Mouse (Mus musculus) limb, embryonic 11.5 days (tissue): ENCODE data around the gene Osr1. TPM values are rescaled to one million over a fixed set of nuclear protein-coding genes. Genes with fewer than 3 reads are reported as not detected.

Experiments used
- ATAC-seq: fragments of 200-750 bp; cut with Nextera tagmentation; 2 replicates; pipeline ENCODE4 v1.8.0; 2017; ENCODE audit warnings: low read depth; ENCODE audit not compliant: insufficient number of reproducible peaks, low FRiP score, low TSS enrichment
- DNase-seq: peaks from one replicate; pipeline ENCODE4 v3.0.0-alpha.2; 2015; ENCODE audit warnings: low spot score
- H3K27ac ChIP-seq: fragments of 300-500 bp; sonication (generic); replicated peaks from 2 replicates; pipeline ENCODE4 v1.5.1; 2014; ENCODE audit warnings: low read depth, mild to moderate bottlenecking, low read length
- H3K27me3 ChIP-seq: fragments of 300-500 bp; sonication (generic); 2 replicates; pipeline ENCODE4 v1.6.1; 2014; ENCODE audit warnings: mild to moderate bottlenecking, low read length, mixed read lengths; ENCODE audit not compliant: control insufficient read depth, insufficient read depth
- H3K36me3 ChIP-seq: fragments of 300-500 bp; sonication (generic); 2 replicates; pipeline ENCODE4 v1.6.1; 2014; ENCODE audit warnings: mild to moderate bottlenecking, low read length, moderate library complexity, mixed read lengths; ENCODE audit not compliant: control insufficient read depth, insufficient read depth
- H3K4me1 ChIP-seq: fragments of 300-500 bp; sonication (generic); 2 replicates; pipeline ENCODE4 v1.6.1; 2014; ENCODE audit warnings: low read length, mixed read lengths; ENCODE audit not compliant: control insufficient read depth, insufficient read depth
- H3K4me2 ChIP-seq: fragments of 300-500 bp; sonication (generic); 2 replicates; pipeline ENCODE4 v1.6.1; 2014; ENCODE audit warnings: low read depth, mild to moderate bottlenecking, moderate library complexity; ENCODE audit not compliant: severe bottlenecking
- H3K4me3 ChIP-seq: fragments of 300-500 bp; sonication (generic); 2 replicates; pipeline ENCODE4 v1.5.1; 2014; ENCODE audit warnings: low read depth, low read length
- H3K9ac ChIP-seq: fragments of 300-500 bp; sonication (generic); 2 replicates; pipeline ENCODE4 v1.6.1; 2014; ENCODE audit warnings: mild to moderate bottlenecking, low read length
- H3K9me3 ChIP-seq: fragments of 300-500 bp; sonication (generic); 2 replicates; pipeline ENCODE4 v1.6.1; 2016; ENCODE audit warnings: low read length; ENCODE audit not compliant: control insufficient read depth
- WGBS: fragments of 180-500 bp; shearing (Covaris S2); extraction: QIAGEN DNeasy Blood & Tissue Kit; methylation state at CpG from one replicate; pipeline ENCODE4 v1.1.7; 2014; 5-methylcytosine and 5-hydroxymethylcytosine counted together
- polyA plus RNA-seq: library from polyadenylated mRNA; unstranded; fragments of >200 nt; fragmentation: Nextera tagmentation; extraction: Ambion mirVana; gene quantifications from 2 replicates; pipeline ENCODE4 v1.2.1, GENCODE M21; 2014

Osr1 gene
- polyA plus RNA-seq, 1 experiment from 2014 or later, result 62.8 TPM

DNA sequence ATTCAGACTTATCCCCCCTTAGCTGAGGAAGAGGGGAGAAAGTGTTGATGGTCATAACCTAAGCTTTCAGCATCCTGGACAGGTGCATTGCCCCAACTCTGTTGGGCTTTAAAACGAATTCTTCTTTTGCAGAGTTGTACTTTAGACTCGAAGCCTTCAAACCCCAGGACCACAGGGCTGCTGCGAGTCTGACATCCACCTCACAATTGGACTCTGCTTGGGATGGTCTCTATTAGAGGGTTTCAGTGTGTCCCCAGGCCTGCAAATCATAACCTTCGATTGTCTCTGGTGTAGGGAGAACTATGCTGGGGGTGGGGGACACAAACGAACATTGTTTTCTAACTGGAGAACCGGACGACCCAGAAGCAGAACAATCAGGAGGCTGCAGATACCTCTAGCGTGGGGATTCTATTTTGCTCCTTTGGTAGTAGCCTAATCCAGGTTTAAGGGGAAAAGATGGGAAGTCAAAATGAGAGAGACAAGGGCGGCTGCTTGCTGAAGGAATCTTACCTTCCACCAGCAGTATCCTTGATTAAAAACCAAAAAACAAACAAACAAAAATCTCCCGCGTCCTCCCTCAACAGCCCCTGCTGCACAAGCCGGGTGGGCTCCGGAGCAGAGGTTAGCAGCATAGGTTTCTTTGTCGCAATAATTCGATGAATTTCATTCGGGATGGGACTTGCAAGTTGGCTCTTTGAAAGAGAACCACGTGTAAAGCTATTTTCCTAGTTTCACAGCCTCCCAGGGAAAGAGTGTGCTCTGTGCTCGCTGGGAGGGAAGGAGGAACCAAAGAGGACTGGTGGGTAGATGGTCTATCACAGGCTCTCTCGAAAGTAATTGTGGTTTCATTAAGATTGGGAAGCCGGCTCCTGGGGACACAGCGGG lies 5.5 kb downstream of the Osr1 start:
- Histone ChIP-seq H3K9ac (peak overlapping the region; percentile 79), H3K9me3 (no peaks in the 10 kb centered on the region), H3K27me3 (peaks cover 43% of the 10 kb centered on the region), H3K4me2 (peak overlapping the region; percentile 78), H3K36me3 (no peaks in the 10 kb centered on the region), H3K4me1 (peaks cover 13% of the 10 kb centered on the region), H3K4me3 (peak overlapping the region; percentile 54), H3K27ac (no peak overlapping the region)
- DNase-seq (peak; percentile 59), ATAC-seq (no peak)
- WGBS, result 3% methylated on average over 21 of the region's 21 CpGs

DNA sequence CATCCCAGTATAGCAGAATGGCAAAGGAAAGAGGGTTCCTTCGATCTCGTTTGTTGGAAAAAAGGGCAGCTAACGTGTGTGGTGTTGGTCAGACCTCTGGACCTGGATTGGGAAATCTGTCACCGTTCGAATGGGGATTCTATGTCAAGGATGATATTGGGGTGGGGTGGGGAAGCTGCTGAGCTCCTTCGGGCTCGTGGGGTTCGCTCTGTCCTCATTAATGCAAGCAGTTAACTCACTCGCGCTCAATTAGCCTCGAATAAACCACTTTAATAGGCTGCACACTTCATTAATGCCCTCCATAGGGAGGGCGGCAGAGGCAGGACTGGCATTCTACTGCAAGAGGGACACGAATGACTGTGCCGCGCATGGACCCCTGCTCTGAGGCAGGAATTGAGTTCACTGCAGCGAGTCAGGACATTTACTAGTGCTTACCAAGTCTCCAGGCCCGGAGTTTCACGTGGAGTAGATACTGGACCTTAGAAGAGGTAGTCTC lies 6.2 kb downstream of the Osr1 start:
- peak overlapping the region; percentile 54 for H3K4me3 ChIP-seq
- H3K9ac ChIP-seq, result peak overlapping the region; percentile 79
- H3K27ac ChIP-seq, result no peak overlapping the region
- ATAC-seq (no peak), DNase-seq (peak; percentile 50)
- 2% methylated on average over 18 of the region's 18 CpGs for WGBS
- H3K27me3 ChIP-seq, result peaks cover 44% of the 10 kb centered on the region
- no peaks in the 10 kb centered on the region for H3K36me3 ChIP-seq
- no peaks in the 10 kb centered on the region for H3K9me3 ChIP-seq
- H3K4me2 ChIP-seq, result peak overlapping the region; percentile 78
- H3K4me1 ChIP-seq, result peaks cover 15% of the 10 kb centered on the region

DNA sequence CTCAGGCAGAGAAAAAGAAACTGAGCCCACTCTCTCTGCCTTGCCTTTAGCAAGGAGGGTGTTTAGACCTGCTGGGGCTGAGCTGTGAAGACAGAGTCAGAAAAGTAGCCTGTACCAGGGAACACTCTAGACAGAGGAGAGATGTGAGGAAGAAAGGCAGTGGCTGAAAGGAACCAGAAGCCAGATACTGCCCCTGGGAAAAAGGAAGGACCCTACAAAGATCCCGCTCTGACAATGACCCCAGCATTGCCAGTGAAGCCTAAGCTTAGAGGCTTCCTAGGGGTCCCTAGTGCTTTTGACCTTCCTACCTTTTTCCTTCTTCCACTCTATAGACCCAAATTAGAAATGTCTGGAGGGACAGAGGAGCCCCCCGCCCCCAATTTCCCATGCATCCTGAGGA lies 7.7 kb downstream of the Osr1 start:
- H3K4me3 ChIP-seq, result peak overlapping the region; percentile 54
- ATAC-seq (no peak), DNase-seq (no peak)
- H3K27me3 ChIP-seq, result peaks cover 49% of the 10 kb centered on the region
- H3K27ac ChIP-seq, result no peak overlapping the region
- peaks cover 18% of the 10 kb centered on the region for H3K4me1 ChIP-seq
- no peaks in the 10 kb centered on the region for H3K9me3 ChIP-seq
- H3K9ac ChIP-seq, result peak overlapping the region; percentile 31
- 48% methylated on average over 2 of the region's 2 CpGs for WGBS
- H3K36me3 ChIP-seq, result no peaks in the 10 kb centered on the region
- peak overlapping the region; percentile 78; the same call in 1 of the 2 replicates for H3K4me2 ChIP-seq

DNA sequence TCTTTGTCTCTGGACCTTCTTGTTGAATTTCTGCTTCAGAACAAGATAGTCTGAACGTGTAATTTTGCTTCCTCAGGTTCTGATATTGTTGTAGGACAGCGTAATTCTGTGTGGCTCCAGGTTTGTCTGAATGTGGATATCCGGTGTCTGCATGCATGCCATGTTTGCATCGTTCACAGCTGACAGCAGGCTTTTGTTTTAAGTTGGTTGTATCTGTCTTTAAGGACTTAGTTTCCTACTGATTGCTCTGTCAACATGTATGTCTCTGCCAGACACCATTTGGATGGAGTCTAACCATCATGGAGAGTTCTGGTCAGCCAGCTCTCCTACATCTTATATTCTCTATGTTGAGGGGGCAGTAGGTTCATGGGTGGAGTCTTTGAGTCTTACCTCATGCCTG lies 8.7 kb downstream of the Osr1 start:
- H3K27me3 ChIP-seq, result peaks cover 50% of the 10 kb centered on the region
- peak overlapping the region; percentile 78; the same call in 1 of the 2 replicates for H3K4me2 ChIP-seq
- H3K36me3 ChIP-seq, result no peaks in the 10 kb centered on the region
- DNase-seq (no peak), ATAC-seq (no peak)
- WGBS, result 27% methylated on average over 4 of the region's 4 CpGs
- H3K9me3 ChIP-seq, result no peaks in the 10 kb centered on the region
- H3K4me3 ChIP-seq, result peak overlapping the region; percentile 54; the same call in 1 of the 2 replicates
- H3K27ac ChIP-seq, result no peak overlapping the region
- no peak overlapping the region for H3K9ac ChIP-seq
- H3K4me1 ChIP-seq, result peaks cover 18% of the 10 kb centered on the region

DNA sequence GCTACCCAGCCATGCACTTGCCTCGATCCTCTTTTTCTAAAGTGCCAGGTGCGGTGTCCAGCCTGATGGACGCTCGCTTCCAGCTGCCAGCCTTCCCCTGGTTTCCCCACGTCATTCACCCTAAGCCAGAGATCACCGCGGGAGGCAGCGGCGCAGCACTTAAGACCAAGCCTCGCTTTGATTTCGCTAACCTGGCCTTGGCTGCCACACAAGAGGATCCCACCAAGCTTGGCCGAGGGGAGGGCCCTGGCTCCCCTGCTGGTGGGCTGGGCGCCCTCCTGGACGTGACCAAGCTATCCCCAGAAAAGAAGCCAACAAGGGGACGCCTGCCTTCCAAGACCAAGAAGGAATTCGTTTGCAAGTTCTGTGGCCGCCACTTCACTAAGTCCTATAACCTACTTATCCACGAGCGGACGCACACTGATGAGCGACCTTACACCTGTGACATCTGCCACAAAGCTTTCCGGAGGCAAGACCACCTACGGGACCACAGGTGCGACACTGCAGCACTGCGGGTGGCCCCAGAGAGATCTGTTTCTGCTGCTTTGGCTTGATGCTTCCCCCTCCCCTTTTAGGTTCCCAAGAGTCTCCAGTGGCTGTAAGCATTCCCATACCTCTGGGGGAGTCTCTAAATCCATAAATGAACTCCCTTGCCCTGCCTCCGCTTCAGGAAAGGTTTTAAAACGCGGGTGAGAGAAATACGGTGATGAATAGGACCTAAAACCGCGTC lies 9.6 kb downstream of the Osr1 start:
- ATAC-seq, result no peak
- peak; percentile 67 for DNase-seq
- Histone ChIP-seq H3K9ac (0 out of 2 replicates have a peak overlapping the region, but pooled peaks have one; percentile 17), H3K27me3 (peaks cover 52% of the 10 kb centered on the region), H3K4me1 (peaks cover 16% of the 10 kb centered on the region), H3K4me2 (peak overlapping the region; percentile 78), H3K4me3 (peak overlapping the region; percentile 14), H3K9me3 (no peaks in the 10 kb centered on the region), H3K36me3 (no peaks in the 10 kb centered on the region), H3K27ac (no peak overlapping the region)
- 3% methylated on average over 31 of the region's 31 CpGs for WGBS

DNA sequence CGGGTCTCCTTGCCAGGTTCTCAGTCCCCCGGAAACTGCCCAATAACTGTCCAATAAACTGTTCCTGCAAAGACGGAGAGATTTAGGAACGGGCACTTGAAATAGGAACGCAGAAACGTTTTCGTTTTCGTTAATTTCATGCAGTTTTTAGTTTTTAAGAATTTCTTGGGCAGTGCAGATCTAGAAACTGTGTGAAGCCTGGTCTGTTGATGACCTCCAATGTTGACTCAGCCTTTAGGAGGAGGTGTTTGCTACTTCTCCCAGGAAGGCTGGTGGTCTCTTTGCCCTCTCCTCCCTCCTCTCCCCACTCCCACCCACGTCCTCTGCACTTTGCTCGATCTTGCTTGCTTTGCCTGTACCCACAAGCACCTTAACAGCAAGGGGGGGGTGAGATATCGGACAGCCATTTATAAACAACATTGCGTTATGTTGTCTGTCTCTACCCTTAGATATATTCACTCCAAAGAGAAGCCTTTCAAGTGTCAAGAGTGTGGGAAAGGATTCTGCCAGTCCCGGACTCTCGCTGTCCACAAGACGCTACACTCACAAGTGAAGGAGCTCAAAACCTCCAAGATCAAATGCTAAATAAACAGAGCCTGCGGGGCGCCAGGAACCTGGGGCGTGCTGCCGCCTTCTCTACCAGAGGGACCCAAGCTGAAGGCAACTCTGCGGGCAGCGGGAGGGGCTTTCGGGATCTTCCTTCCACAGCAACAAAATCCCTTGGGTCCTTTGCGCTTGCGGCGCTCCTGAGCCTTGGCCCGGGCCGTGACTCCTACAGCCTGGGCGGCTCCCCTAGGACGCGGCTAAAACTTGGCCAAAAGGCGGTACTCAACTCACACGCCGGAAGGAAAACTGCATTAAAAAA lies 10.4 kb downstream of the Osr1 start:
- ATAC-seq, result no peak
- Histone ChIP-seq H3K4me1 (peaks cover 16% of the 10 kb centered on the region), H3K9ac (0 out of 2 replicates have a peak overlapping the region, but pooled peaks have one; percentile 17), H3K4me3 (no peak overlapping the region; the same call in 1 of the 2 replicates), H3K4me2 (peak overlapping the region; percentile 78), H3K27me3 (peaks cover 46% of the 10 kb centered on the region), H3K36me3 (no peaks in the 10 kb centered on the region), H3K9me3 (no peaks in the 10 kb centered on the region), H3K27ac (no peak overlapping the region)
- peak; percentile 60 for DNase-seq
- 2% methylated on average over 33 of the region's 33 CpGs for WGBS

DNA sequence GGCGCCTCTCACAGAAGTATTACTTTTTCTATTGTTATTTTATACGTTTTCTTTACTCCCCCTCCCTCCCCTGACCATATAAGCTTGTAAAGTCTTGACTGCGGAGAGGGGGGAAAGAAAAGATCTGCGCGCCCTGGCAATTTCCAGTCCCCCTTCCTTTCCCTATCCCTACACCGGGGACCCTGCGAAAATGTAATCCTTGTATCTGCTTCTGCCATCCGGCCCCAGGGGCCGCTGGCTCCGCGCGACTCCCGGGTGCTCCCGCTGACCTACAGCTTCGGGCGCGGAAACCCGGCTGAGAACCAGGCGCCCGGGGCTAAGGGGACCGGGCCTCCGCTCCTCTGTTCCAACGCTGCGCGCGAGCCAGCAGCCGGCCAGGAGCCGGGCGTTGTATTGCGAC lies 11.1 kb downstream of the Osr1 start:
- H3K4me3 ChIP-seq, result peak overlapping the region; percentile 22
- WGBS, result 1% methylated on average over 30 of the region's 30 CpGs
- peak overlapping the region; percentile 32; the same call in 1 of the 2 replicates for H3K9ac ChIP-seq
- ATAC-seq (no peak), DNase-seq (peak; percentile 63)
- no peak overlapping the region for H3K27ac ChIP-seq
- H3K27me3 ChIP-seq, result peaks cover 46% of the 10 kb centered on the region
- H3K4me1 ChIP-seq, result peaks cover 16% of the 10 kb centered on the region
- H3K36me3 ChIP-seq, result no peaks in the 10 kb centered on the region
- H3K4me2 ChIP-seq, result peak overlapping the region; percentile 78
- no peaks in the 10 kb centered on the region for H3K9me3 ChIP-seq
